Mouse (Mus musculus): Measurements from ENCODE around the gene Nek7. TPM values are rescaled to one million over a fixed set of nuclear protein-coding genes. Genes with fewer than 3 reads are reported as not detected.
A peak's percentile ranks its signal among the peaks of the same experiment; 100 is the strongest.

The Nek7 gene
- polyA plus RNA-seq, 1 experiment: 21.5 TPM

DNA sequence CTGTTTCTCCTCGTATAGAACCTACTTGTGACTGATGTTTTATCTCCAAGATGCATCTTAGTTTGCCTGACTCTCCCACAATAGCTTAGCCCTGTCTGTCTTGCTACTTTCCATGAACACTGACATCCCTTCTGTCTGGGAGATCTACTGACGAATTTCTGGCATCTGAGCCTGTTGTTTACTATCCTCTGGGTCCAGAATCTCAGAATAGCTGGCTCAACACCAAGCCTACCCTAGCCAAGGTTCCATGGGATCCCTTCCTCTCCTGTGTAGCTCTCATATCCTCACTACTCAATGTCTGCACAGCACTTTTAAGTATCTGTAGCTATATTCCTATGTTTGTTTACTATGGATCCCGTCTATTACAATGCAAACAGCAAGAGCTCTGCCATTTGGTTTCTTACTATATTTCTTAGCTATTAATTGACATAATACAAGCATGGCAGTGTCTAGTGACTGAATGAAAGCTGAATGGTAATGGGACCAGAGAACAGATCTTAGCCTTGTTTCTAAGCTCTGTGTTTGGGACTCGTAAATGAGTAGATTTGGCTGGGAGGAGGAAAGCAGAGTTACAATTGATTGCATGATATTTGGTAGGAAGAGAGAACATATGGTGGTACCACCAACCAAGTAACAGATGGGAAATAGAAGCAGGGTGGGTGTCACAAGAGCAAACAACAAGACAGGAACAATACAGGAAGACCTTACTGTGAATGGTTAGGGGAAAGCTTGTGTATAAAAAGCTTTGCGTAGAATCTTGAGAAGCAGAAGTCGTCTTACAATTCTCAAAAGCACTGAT is 51.3 kb downstream of the Nek7 start:
- 33% methylated on average over 6 of the region's 6 CpGs for WGBS
- peak in 1 of 2 experiments; percentile 14 for DNase-seq
- Histone ChIP-seq H3K27ac (ENCODE audit: insufficient read depth, low read length) (no peak overlapping the region), H3K4me3 (replicated peaks; ENCODE audit: insufficient read depth, low read depth, low read length) (no peak overlapping the region), H3K27me3 (ENCODE audit: control insufficient read depth, insufficient read depth, low read length) (no peaks in the 10 kb centered on the region; the same call in 1 of the 2 replicates), H3K4me1 (ENCODE audit: control insufficient read depth, insufficient read depth, low read length) (no peaks in the 10 kb centered on the region; the same call in 1 of the 2 replicates)
- TF ChIP-seq CTCF (IDR thresholded peaks at IDR 0.05; ENCODE audit: borderline replicate concordance, insufficient read depth, low read depth, low read length) (no peak), POLR2A (IDR thresholded peaks at IDR 0.05; ENCODE audit: borderline replicate concordance, insufficient read depth, low read length) (no peak)

DNA sequence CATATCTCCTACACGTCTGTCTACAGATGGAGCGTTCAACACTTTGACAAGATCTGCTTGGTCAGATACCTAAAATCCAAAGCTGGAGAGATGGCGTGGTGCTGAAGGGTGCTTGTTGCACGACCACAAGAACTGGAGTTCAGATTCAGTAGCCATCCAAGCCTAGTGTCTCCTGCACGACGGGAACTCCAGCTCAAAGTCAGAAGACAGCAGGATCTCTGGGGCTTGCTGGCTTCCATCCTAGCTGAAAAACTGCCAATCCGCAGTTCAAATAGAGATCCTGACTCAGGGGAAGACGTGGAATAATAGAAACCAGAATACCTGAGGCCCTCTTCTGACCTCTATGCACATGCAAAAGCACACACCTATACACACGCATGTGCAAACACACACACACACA is 52.0 kb downstream of the Nek7 start:
- Histone ChIP-seq H3K4me3 (replicated peaks; ENCODE audit: insufficient read depth, low read depth, low read length) (no peak overlapping the region), H3K27me3 (ENCODE audit: control insufficient read depth, insufficient read depth, low read length) (no peaks in the 10 kb centered on the region; the same call in 1 of the 2 replicates), H3K4me1 (ENCODE audit: control insufficient read depth, insufficient read depth, low read length) (no peaks in the 10 kb centered on the region; the same call in 1 of the 2 replicates), H3K27ac (ENCODE audit: insufficient read depth, low read length) (no peak overlapping the region)
- no peak for TF ChIP-seq POLR2A (IDR thresholded peaks at IDR 0.05; ENCODE audit: borderline replicate concordance, insufficient read depth, low read length)
- no peak for TF ChIP-seq CTCF (IDR thresholded peaks at IDR 0.05; ENCODE audit: borderline replicate concordance, insufficient read depth, low read depth, low read length)
- 19% methylated on average over 9 of the region's 9 CpGs for WGBS
- DNase-seq: no peak

DNA sequence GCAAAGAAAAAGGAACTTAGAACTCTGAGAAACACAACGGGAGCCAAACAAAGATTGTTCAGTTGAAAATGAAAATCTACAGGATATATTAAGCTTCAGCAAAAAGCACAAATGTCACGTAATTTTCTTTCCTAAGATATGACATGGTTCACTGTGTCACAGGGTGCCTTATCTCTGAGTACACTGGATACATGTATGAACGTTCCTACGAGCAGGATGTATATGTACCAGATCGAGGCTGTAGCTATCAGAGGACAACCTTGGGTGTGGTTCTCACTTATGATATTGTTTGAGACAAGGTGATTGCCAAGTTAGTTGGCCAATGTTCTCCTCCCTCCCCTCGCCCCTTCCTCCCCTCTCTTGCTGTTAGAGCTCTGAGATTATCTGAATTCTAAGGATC is 55.3 kb downstream of the Nek7 start:
- Histone ChIP-seq H3K27me3 (ENCODE audit: control insufficient read depth, insufficient read depth, low read length) (no peaks in the 10 kb centered on the region; the same call in 1 of the 2 replicates), H3K27ac (ENCODE audit: insufficient read depth, low read length) (no peak overlapping the region), H3K4me1 (ENCODE audit: control insufficient read depth, insufficient read depth, low read length) (no peaks in the 10 kb centered on the region; the same call in 1 of the 2 replicates), H3K4me3 (replicated peaks; ENCODE audit: insufficient read depth, low read depth, low read length) (no peak overlapping the region)
- WGBS: 94% methylated on average over 6 of the region's 6 CpGs
- TF ChIP-seq CTCF (IDR thresholded peaks at IDR 0.05; ENCODE audit: borderline replicate concordance, insufficient read depth, low read depth, low read length) (no peak), POLR2A (IDR thresholded peaks at IDR 0.05; ENCODE audit: borderline replicate concordance, insufficient read depth, low read length) (no peak)
- DNase-seq: no peak

DNA sequence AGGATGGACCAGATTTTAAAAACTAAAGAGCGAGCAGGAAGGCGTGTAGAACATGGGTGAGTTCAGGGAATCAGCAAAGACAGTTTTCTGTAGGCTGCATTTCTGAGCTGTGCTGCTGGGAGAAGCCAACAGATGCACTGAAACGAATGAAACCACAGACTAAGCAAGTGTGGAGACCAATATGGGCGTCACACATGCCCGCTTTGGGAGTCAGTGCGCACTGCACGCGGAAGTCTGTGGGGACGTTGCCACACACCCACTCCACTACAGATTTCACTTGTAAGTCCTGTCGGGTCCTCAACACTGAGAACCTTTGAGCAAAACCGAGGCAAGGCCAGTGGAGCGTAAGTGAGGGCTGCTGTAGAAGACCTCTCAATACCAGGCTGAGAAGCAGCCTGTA is 59.2 kb downstream of the Nek7 start:
- no peak for DNase-seq
- no peak overlapping the region for H3K4me3 ChIP-seq (replicated peaks; ENCODE audit: insufficient read depth, low read depth, low read length)
- WGBS: 90% methylated on average over 12 of the region's 12 CpGs
- H3K4me1 ChIP-seq (ENCODE audit: control insufficient read depth, insufficient read depth, low read length): no peaks in the 10 kb centered on the region
- H3K27ac ChIP-seq (ENCODE audit: insufficient read depth, low read length): no peak overlapping the region
- TF ChIP-seq POLR2A (IDR thresholded peaks at IDR 0.05; ENCODE audit: borderline replicate concordance, insufficient read depth, low read length) (no peak), CTCF (IDR thresholded peaks at IDR 0.05; ENCODE audit: borderline replicate concordance, insufficient read depth, low read depth, low read length) (no peak)
- no peaks in the 10 kb centered on the region; the same call in 1 of the 2 replicates for H3K27me3 ChIP-seq (ENCODE audit: control insufficient read depth, insufficient read depth, low read length)

DNA sequence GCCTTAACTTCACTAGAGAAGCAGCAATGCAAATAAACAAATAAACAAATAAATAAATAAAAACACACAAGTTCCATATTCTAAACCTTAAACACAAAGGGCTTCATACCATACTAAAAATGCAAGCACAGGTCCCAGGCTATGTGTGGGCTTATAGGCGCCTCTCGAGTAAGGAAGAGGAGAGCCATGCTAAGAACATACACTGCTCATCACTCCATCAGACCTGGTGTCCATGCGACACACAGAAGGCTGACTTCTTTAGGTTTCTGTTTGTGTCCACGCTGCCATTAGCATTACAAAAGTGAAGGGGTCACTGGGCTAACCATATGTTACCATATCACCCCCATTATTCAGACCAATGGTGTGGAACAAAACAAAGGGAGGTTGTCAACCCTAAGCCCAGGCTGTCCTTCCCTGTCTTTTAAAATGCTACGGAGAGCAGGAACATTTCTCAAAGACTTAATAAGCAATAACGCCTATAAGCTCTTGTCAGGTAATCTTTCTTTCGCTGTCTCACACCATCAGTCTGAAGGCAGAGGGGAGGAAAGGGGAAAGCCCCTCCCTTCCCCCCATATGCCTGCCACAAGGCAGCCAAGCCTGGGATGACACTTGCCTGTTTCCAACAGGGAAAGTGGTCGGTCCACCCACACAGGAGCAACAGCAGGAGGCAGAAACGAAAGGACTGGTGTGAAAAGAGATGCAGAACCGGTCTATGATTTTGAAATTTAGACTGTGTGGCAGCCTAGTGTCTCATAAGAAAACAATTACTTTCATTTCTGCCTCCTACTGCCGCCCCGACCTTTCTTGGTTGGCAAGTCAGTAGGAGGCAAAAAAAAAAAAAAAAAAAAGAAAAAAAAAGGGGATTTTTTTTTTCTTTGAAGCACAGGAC is 60.5 kb downstream of the Nek7 start:
- Histone ChIP-seq H3K27me3 (ENCODE audit: control insufficient read depth, insufficient read depth, low read length) (no peaks in the 10 kb centered on the region; the same call in 1 of the 2 replicates), H3K4me3 (replicated peaks; ENCODE audit: insufficient read depth, low read depth, low read length) (no peak overlapping the region), H3K4me1 (ENCODE audit: control insufficient read depth, insufficient read depth, low read length) (no peaks in the 10 kb centered on the region), H3K27ac (ENCODE audit: insufficient read depth, low read length) (no peak overlapping the region)
- TF ChIP-seq CTCF (IDR thresholded peaks at IDR 0.05; ENCODE audit: borderline replicate concordance, insufficient read depth, low read depth, low read length) (no peak), POLR2A (IDR thresholded peaks at IDR 0.05; ENCODE audit: borderline replicate concordance, insufficient read depth, low read length) (no peak)
- 24% methylated on average over 12 of the region's 12 CpGs for WGBS
- DNase-seq: no peak

DNA sequence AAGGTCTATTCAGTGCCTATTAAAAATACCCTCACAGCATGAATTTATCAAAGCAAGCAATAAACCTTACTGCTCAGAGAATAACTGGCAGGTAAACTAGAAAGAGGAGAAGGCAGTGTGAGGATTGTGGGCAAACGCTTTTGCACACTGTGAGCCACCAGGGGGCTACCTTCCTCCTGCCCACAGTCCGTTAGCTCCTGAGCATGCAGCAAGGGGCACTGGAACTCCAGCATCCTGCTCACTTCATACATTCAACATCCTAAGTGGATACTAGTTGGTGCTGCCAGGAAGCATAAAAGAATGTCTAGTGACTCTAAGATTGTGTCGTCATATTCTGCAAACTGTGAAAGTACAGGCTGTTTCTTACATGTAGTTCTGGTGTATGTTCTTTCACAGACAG is 61.6 kb downstream of the Nek7 start:
- no peak for DNase-seq
- WGBS: 75% methylated on average over 3 of the region's 3 CpGs
- Histone ChIP-seq H3K4me1 (ENCODE audit: control insufficient read depth, insufficient read depth, low read length) (no peaks in the 10 kb centered on the region), H3K27ac (ENCODE audit: insufficient read depth, low read length) (no peak overlapping the region), H3K4me3 (replicated peaks; ENCODE audit: insufficient read depth, low read depth, low read length) (no peak overlapping the region), H3K27me3 (ENCODE audit: control insufficient read depth, insufficient read depth, low read length) (peaks cover 2% of the 10 kb centered on the region; the same call in 1 of the 2 replicates)
- no peak for TF ChIP-seq POLR2A (IDR thresholded peaks at IDR 0.05; ENCODE audit: borderline replicate concordance, insufficient read depth, low read length)

DNA sequence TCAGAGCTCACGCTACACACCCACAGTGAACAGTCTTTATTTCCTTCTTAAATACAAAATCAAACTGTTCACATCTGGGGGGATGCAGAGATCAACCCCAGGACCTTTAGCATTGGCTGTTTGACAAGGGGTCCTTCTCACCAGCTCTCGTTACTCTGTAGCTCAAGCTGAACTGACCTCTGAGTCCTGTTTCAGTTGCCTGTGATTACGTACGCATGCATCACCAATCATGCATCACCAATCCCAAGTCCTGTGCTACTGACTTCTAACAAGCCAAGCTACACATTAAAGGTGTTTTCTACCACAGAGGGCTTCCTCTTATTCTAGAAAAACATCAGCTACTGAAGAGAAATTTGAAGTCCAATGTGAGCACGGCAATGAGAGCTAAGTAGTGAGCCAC is 65.0 kb downstream of the Nek7 start:
- Histone ChIP-seq H3K27ac (ENCODE audit: insufficient read depth, low read length) (no peak overlapping the region), H3K4me1 (ENCODE audit: control insufficient read depth, insufficient read depth, low read length) (no peaks in the 10 kb centered on the region; the same call in 1 of the 2 replicates), H3K4me3 (replicated peaks; ENCODE audit: insufficient read depth, low read depth, low read length) (no peak overlapping the region), H3K27me3 (ENCODE audit: control insufficient read depth, insufficient read depth, low read length) (peaks cover 2% of the 10 kb centered on the region; the same call in 1 of the 2 replicates)
- WGBS: 94% methylated on average over 5 of the region's 5 CpGs
- TF ChIP-seq POLR2A (IDR thresholded peaks at IDR 0.05; ENCODE audit: borderline replicate concordance, insufficient read depth, low read length): no peak
- TF ChIP-seq CTCF (IDR thresholded peaks at IDR 0.05; ENCODE audit: borderline replicate concordance, insufficient read depth, low read depth, low read length): no peak
- no peak for DNase-seq
